Mouse (Mus musculus): ENCODE results near the gene Olfr866.

The Olfr866 gene

GRCm38 (mm10) chr9:20027935-20028334 lies at the start of gene Olfr866:
Gene Olfr866, minus strand, starts transcription at chr9:20028035.
- no peak for DNase-seq (ENCODE audit: inconsistent ontology term)

- DNase-seq (ENCODE audit: inconsistent ontology term): no peak
Observed at GRCm38 (mm10) chr9:20073523-20074177, 45.8 kb upstream of the Olfr866 start.

- DNase-seq (ENCODE audit: inconsistent ontology term): no peak
Observed at GRCm38 (mm10) chr9:20071291-20071690, 43.5 kb upstream of the Olfr866 start.

- no peak for DNase-seq (ENCODE audit: inconsistent ontology term)
Observed at GRCm38 (mm10) chr9:20070236-20070635, 42.4 kb upstream of the Olfr866 start.

- DNase-seq (ENCODE audit: inconsistent ontology term): no peak
Observed at GRCm38 (mm10) chr9:20057462-20057861, 29.6 kb upstream of the Olfr866 start, which contains the start of gene Olfr867. Gene Olfr867, minus strand, starts transcription at chr9:20057562.

GRCm38 (mm10) chr9:20047964-20048363 lies 20.1 kb upstream of the Olfr866 start:
- DNase-seq (ENCODE audit: inconsistent ontology term): no peak

All from Muller cell, postnatal 12 days (primary cell).